Mouse (Mus musculus): Measurements from ENCODE around the gene Serp2.

DNA sequence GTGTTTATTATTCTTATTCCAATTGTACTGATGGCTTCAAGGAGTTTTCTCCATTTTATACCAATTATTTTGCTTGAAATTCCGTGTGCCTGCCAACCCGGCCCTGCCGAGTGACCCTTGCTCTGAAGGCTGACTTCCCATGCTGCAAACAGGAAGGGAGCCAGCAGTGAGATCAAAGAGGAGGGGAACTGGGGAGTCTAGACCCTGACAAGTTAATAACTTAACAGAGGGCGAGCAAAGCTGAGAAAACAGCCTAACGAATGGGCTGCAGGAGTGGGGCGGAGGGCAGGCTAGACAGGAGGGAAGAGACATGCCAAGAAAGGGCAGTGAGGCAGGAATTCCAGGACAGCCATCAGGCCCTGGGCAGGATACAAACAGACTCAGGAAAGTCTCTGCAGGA lies 19.8 kb downstream of the Serp2 start:
- TF ChIP-seq CTCF (IDR thresholded peaks at IDR 0.05; ENCODE audit: low read depth) (no peak), EP300 (IDR thresholded peaks at IDR 0.05; ENCODE audit: low read depth) (no peak)

All from liver, embryonic 14.5 days (tissue).